ENCODE assay signal across 9 mouse cellular contexts in genomic region chr17:55999794-56000499, GRCm38 (mm10). TPM values are rescaled to one million over a fixed set of nuclear protein-coding genes. Genes with fewer than 3 reads are reported as not detected.
DNase-seq lines count a peak whose midpoint lies in the region; ATAC-seq and TF ChIP-seq lines count a peak whose summit lies in the region.
"Had no signal": no experiment of that assay in that cellular context is flagged by ENCODE, and none has a peak within 500 bp of the region (broad histone marks: within the 10 kb centered on the region; RNA-seq: fewer than 3 reads in every experiment).

No protein-coding gene starts in this region.

- no peaks in the 10 kb centered on the region for H3K4me1 ChIP-seq in lung, embryonic 16.5 days (replicated peaks; ENCODE audit: control insufficient read depth, insufficient read depth, low read length)
- H3K4me1 ChIP-seq in embryonic facial prominence, embryonic 13.5 days: no peaks in the 10 kb centered on the region
- H3K4me1 ChIP-seq in intestine, postnatal 0 days (replicated peaks; ENCODE audit: control insufficient read depth, insufficient read depth, low read length): no peaks in the 10 kb centered on the region
- H3K4me1 ChIP-seq in neural tube, embryonic 14.5 days (ENCODE audit: control insufficient read depth, insufficient read depth, low read length): no peaks in the 10 kb centered on the region

- no peaks in the 10 kb centered on the region for H3K36me3 ChIP-seq in lung, embryonic 16.5 days (ENCODE audit: control insufficient read depth, insufficient read depth, low read length)
- peaks cover 23% of the 10 kb centered on the region for H3K36me3 ChIP-seq in embryonic facial prominence, embryonic 13.5 days
- H3K36me3 ChIP-seq in intestine, postnatal 0 days (ENCODE audit: control insufficient read depth, insufficient read depth): peaks cover 24% of the 10 kb centered on the region
- peaks cover 16% of the 10 kb centered on the region for H3K36me3 ChIP-seq in neural tube, embryonic 14.5 days (ENCODE audit: control insufficient read depth, insufficient read depth, low read length)

- no peak overlapping the region for H3K9ac ChIP-seq in lung, embryonic 16.5 days (ENCODE audit: low read length)
- peak overlapping the region; percentile 37; the same call in 1 of the 2 replicates for H3K9ac ChIP-seq in embryonic facial prominence, embryonic 13.5 days
- H3K9ac ChIP-seq in intestine, postnatal 0 days (ENCODE audit: low read depth, low read length): no peak overlapping the region
- no peak overlapping the region for H3K9ac ChIP-seq in neural tube, embryonic 14.5 days (replicated peaks; ENCODE audit: low read depth, low read length)

- H3K9me3 ChIP-seq in lung, embryonic 16.5 days (ENCODE audit: control insufficient read depth, low read length): no peaks in the 10 kb centered on the region
- H3K9me3 ChIP-seq in embryonic facial prominence, embryonic 13.5 days: no peaks in the 10 kb centered on the region
- H3K9me3 ChIP-seq in intestine, postnatal 0 days (ENCODE audit: control insufficient read depth): no peaks in the 10 kb centered on the region
- no peaks in the 10 kb centered on the region for H3K9me3 ChIP-seq in neural tube, embryonic 14.5 days (ENCODE audit: control insufficient read depth, low read length)

- H3K27me3 ChIP-seq in lung, embryonic 16.5 days (ENCODE audit: control insufficient read depth, insufficient read depth, low read depth, low read length): peaks cover 6% of the 10 kb centered on the region; the same call in 1 of the 2 replicates
- H3K27me3 ChIP-seq in embryonic facial prominence, embryonic 13.5 days: peaks cover 18% of the 10 kb centered on the region
- H3K27me3 ChIP-seq in intestine, postnatal 0 days (replicated peaks; ENCODE audit: control insufficient read depth, insufficient read depth, low read length): no peaks in the 10 kb centered on the region
- no peaks in the 10 kb centered on the region for H3K27me3 ChIP-seq in neural tube, embryonic 14.5 days (ENCODE audit: control insufficient read depth, insufficient read depth, low read length)

- no peak overlapping the region for H3K27ac ChIP-seq in lung, embryonic 16.5 days (ENCODE audit: low read length)
- no peak overlapping the region for H3K27ac ChIP-seq in embryonic facial prominence, embryonic 13.5 days
- H3K27ac ChIP-seq in intestine, postnatal 0 days (ENCODE audit: low read depth, low read length): no peak overlapping the region
- H3K27ac ChIP-seq in neural tube, embryonic 14.5 days (ENCODE audit: low read depth, low read length): no peak overlapping the region

- H3K4me3 ChIP-seq in lung, embryonic 16.5 days (ENCODE audit: low read length): no peak overlapping the region
- H3K4me3 ChIP-seq in embryonic facial prominence, embryonic 13.5 days: peak overlapping the region; percentile 22
- no peak overlapping the region for H3K4me3 ChIP-seq in intestine, postnatal 0 days (ENCODE audit: low read depth, low read length)
- no peak overlapping the region for H3K4me3 ChIP-seq in neural tube, embryonic 14.5 days (ENCODE audit: low read depth, low read length)

- no peak for DNase-seq in lung, postnatal 36 days
- DNase-seq in cerebellum, postnatal 4 days (ENCODE audit: low spot score in 2 of 2): no peak
- DNase-seq in cerebellum, postnatal 14 days: no peak
- DNase-seq: adrenal gland, postnatal 10 days had no signal

- peak; percentile 11; the same call in 1 of the 2 replicates for TF ChIP-seq CTCF in intestine, postnatal 0 days (IDR thresholded peaks at IDR 0.05; ENCODE audit: low read depth)

- H3K4me2 ChIP-seq in lung, embryonic 16.5 days (ENCODE audit: low read depth, low read length): peak overlapping the region; percentile 1; the same call in 1 of the 2 replicates
- peak overlapping the region; percentile 41 for H3K4me2 ChIP-seq in embryonic facial prominence, embryonic 13.5 days
- H3K4me2 ChIP-seq in intestine, postnatal 0 days (replicated peaks; ENCODE audit: low read depth): no peak overlapping the region
- H3K4me2 ChIP-seq in neural tube, embryonic 14.5 days (ENCODE audit: low read depth, low read length): no peak overlapping the region

- WGBS in lung, embryonic 16.5 days: 12% methylated on average over 30 of the region's 30 CpGs
- 5% methylated on average over 30 of the region's 30 CpGs for WGBS in embryonic facial prominence, embryonic 13.5 days
- WGBS in intestine, postnatal 0 days: 34% methylated on average over 30 of the region's 30 CpGs
- 8% methylated on average over 30 of the region's 30 CpGs for WGBS in neural tube, embryonic 14.5 days

- ATAC-seq in lung, embryonic 16.5 days (ENCODE audit: low read depth): peak; percentile 29; the same call in 1 of the 2 replicates
- ATAC-seq in embryonic facial prominence, embryonic 13.5 days (ENCODE audit: insufficient number of reproducible peaks, insufficient read depth, low FRiP score, low TSS enrichment, low read depth): peak; percentile 52; the same call in 1 of the 2 replicates
- no peak for ATAC-seq in intestine, postnatal 0 days
- peak; percentile 18; the same call in 1 of the 2 replicates for ATAC-seq in neural tube, embryonic 14.5 days (ENCODE audit: low read depth)

RNA-seq across cellular contexts. Expression of gene Stap2, which starts 5.4 kb away (rescaled TPM):
- 25.4 and 27.9 TPM in 2 replicates for polyA plus RNA-seq in lung, embryonic 16.5 days (2015; fragmentation: Nextera tagmentation; extraction: Ambion mirVana)
- polyA plus RNA-seq in embryonic facial prominence, embryonic 13.5 days (2015; fragmentation: Nextera tagmentation; extraction: Ambion mirVana): 10.2 TPM in 2 replicates
- polyA plus RNA-seq in intestine, postnatal 0 days (2015; fragmentation: Nextera tagmentation; extraction: Ambion mirVana): 82.8 and 84.5 TPM in 2 replicates
- polyA plus RNA-seq in neural tube, embryonic 14.5 days (2014; fragmentation: Nextera tagmentation; extraction: Ambion mirVana): 5.2 and 6.8 TPM in 2 replicates

RNA-seq across cellular contexts. Expression of gene Mpnd, which starts 5.6 kb away (rescaled TPM):
- 80.1 and 86.2 TPM in 2 replicates for polyA plus RNA-seq in lung, embryonic 16.5 days (2015; fragmentation: Nextera tagmentation; extraction: Ambion mirVana)
- 132 and 134 TPM in 2 replicates for polyA plus RNA-seq in embryonic facial prominence, embryonic 13.5 days (2015; fragmentation: Nextera tagmentation; extraction: Ambion mirVana)
- 41.4 and 43.0 TPM in 2 replicates for polyA plus RNA-seq in intestine, postnatal 0 days (2015; fragmentation: Nextera tagmentation; extraction: Ambion mirVana)
- 150 and 158 TPM in 2 replicates for polyA plus RNA-seq in neural tube, embryonic 14.5 days (2014; fragmentation: Nextera tagmentation; extraction: Ambion mirVana)

RNA-seq across cellular contexts. Expression of gene Fsd1, which starts 13.6 kb away (rescaled TPM):
- 4.5 and 6.8 TPM in 2 replicates for polyA plus RNA-seq in lung, embryonic 16.5 days (2015; fragmentation: Nextera tagmentation; extraction: Ambion mirVana)
- polyA plus RNA-seq in embryonic facial prominence, embryonic 13.5 days (2015; fragmentation: Nextera tagmentation; extraction: Ambion mirVana): 31.9 and 40.5 TPM in 2 replicates
- 3.6 and 4.2 TPM in 2 replicates for polyA plus RNA-seq in intestine, postnatal 0 days (2015; fragmentation: Nextera tagmentation; extraction: Ambion mirVana)
- 155 and 188 TPM in 2 replicates for polyA plus RNA-seq in neural tube, embryonic 14.5 days (2014; fragmentation: Nextera tagmentation; extraction: Ambion mirVana)
- polyA plus RNA-seq: liver, adult 2 months had no signal

RNA-seq across cellular contexts. Expression of gene Shd, which starts 29.7 kb away (rescaled TPM):
- 6.8 and 7.3 TPM in 2 replicates for polyA plus RNA-seq in lung, embryonic 16.5 days (2015; fragmentation: Nextera tagmentation; extraction: Ambion mirVana)
- 35.2 and 35.5 TPM in 2 replicates for polyA plus RNA-seq in embryonic facial prominence, embryonic 13.5 days (2015; fragmentation: Nextera tagmentation; extraction: Ambion mirVana)
- 2.7 and 2.9 TPM in 2 replicates for polyA plus RNA-seq in intestine, postnatal 0 days (2015; fragmentation: Nextera tagmentation; extraction: Ambion mirVana)
- polyA plus RNA-seq in neural tube, embryonic 14.5 days (2014; fragmentation: Nextera tagmentation; extraction: Ambion mirVana): 158 and 218 TPM in 2 replicates

RNA-seq across cellular contexts. Expression of gene Sh3gl1, which starts 36.5 kb away (rescaled TPM):
- 158 and 166 TPM in 2 replicates for polyA plus RNA-seq in lung, embryonic 16.5 days (2015; fragmentation: Nextera tagmentation; extraction: Ambion mirVana)
- 175 and 185 TPM in 2 replicates for polyA plus RNA-seq in embryonic facial prominence, embryonic 13.5 days (2015; fragmentation: Nextera tagmentation; extraction: Ambion mirVana)
- 92.3 and 97.0 TPM in 2 replicates for polyA plus RNA-seq in intestine, postnatal 0 days (2015; fragmentation: Nextera tagmentation; extraction: Ambion mirVana)
- polyA plus RNA-seq in neural tube, embryonic 14.5 days (2014; fragmentation: Nextera tagmentation; extraction: Ambion mirVana): 87.5 and 94.9 TPM in 2 replicates

Comparison
In these comparisons a context has a peak if more than half of its experiments do, and no peak if none do; other contexts are left out.
1. H3K4me2 ChIP-seq: peak in lung, embryonic 16.5 days (single experiment) and embryonic facial prominence, embryonic 13.5 days (single experiment); none in intestine, postnatal 0 days (single experiment) and neural tube, embryonic 14.5 days (single experiment).